Mouse (Mus musculus) forebrain, embryonic 12.5 days (tissue): ENCODE results near the gene Mrm3. TPM values are rescaled to one million over a fixed set of nuclear protein-coding genes. Genes with fewer than 3 reads are reported as not detected.

ENCODE experiments used
- ATAC-seq: fragments of 200-750 bp; cut with Nextera tagmentation; 2 replicates; pipeline ENCODE4 v1.8.0; 2017; ENCODE audit warnings: moderate TSS enrichment; ENCODE audit not compliant: low FRiP score
- H3K27ac ChIP-seq: fragments of 300-500 bp; sonication (generic); 2 replicates; pipeline ENCODE4 v1.5.1; 2016; ENCODE audit warnings: mild to moderate bottlenecking
- H3K27me3 ChIP-seq: fragments of 300-500 bp; sonication (generic); 2 replicates; pipeline ENCODE4 v1.6.1; 2016; ENCODE audit warnings: mild to moderate bottlenecking
- H3K36me3 ChIP-seq: fragments of 300-500 bp; sonication (generic); replicated peaks from 2 replicates; pipeline ENCODE4 v1.6.1; 2016; ENCODE audit warnings: mild to moderate bottlenecking
- H3K4me1 ChIP-seq: fragments of 300-500 bp; sonication (generic); 2 replicates; pipeline ENCODE4 v1.6.1; 2016
- H3K4me2 ChIP-seq: fragments of 300-500 bp; sonication (generic); 2 replicates; pipeline ENCODE4 v1.6.1; 2016; ENCODE audit warnings: mild to moderate bottlenecking, moderate library complexity
- H3K4me3 ChIP-seq: fragments of 300-500 bp; sonication (generic); replicated peaks from 2 replicates; pipeline ENCODE4 v1.5.1; 2016; ENCODE audit warnings: mild to moderate bottlenecking
- H3K9ac ChIP-seq: fragments of 300-500 bp; sonication (generic); 2 replicates; pipeline ENCODE4 v1.6.1; 2016; ENCODE audit warnings: mild to moderate bottlenecking
- H3K9me3 ChIP-seq: fragments of 300-500 bp; sonication (generic); 2 replicates; pipeline ENCODE4 v1.6.1; 2016
- WGBS: fragments of 180-500 bp; shearing (Covaris S2); methylation state at CpG from one replicate; pipeline ENCODE4 v1.1.7; 2016; 5-methylcytosine and 5-hydroxymethylcytosine counted together
- polyA plus RNA-seq: library from polyadenylated mRNA; unstranded; fragments of >200 nt; fragmentation: Nextera tagmentation; extraction: Ambion mirVana; gene quantifications from 2 replicates; pipeline ENCODE4 v1.2.1, GENCODE M21; 2016

Mrm3 gene
- polyA plus RNA-seq, 1 experiment from 2014 or later, result 20.0 TPM

GRCm38 (mm10) chr11:76216681-76217389 lies 26.7 kb upstream of the Mrm3 start:
- H3K9ac ChIP-seq, result peak overlapping the region; percentile 91
- H3K27me3 ChIP-seq, result no peaks in the 10 kb centered on the region
- no peaks in the 10 kb centered on the region for H3K9me3 ChIP-seq
- H3K36me3 ChIP-seq, result peaks cover 27% of the 10 kb centered on the region
- peak overlapping the region; percentile 73 for H3K4me2 ChIP-seq
- peak overlapping the region; percentile 67 for H3K4me3 ChIP-seq
- peak; percentile 31 for ATAC-seq
- H3K27ac ChIP-seq, result peak overlapping the region; percentile 89
- peaks cover 15% of the 10 kb centered on the region for H3K4me1 ChIP-seq
- WGBS, result 2% methylated on average over 33 of the region's 33 CpGs

GRCm38 (mm10) chr11:76217390-76217800 lies 26.1 kb upstream of the Mrm3 start, which contains the start of the genes Dbil5 and Gemin4:
Gene Dbil5 (plus strand): TSS chr11:76217608.
Gene Gemin4 (minus strand): TSS chr11:76217664.
- peak within 1 kb of the TSS; percentile 91 for H3K9ac ChIP-seq
- under 1% methylated on average over 35 of the region's 35 CpGs for whole genome bisulfite sequencing
- H3K27me3 ChIP-seq, result no peaks in the 10 kb centered on the region
- H3K4me2 ChIP-seq, result peak within 1 kb of the TSS; percentile 73
- no peaks in the 10 kb centered on the region for H3K9me3 ChIP-seq
- H3K4me1 ChIP-seq, result peaks cover 15% of the 10 kb centered on the region
- H3K27ac ChIP-seq, result peak within 1 kb of the TSS; percentile 89
- ATAC-seq, result peak; percentile 97
- peak within 1 kb of the TSS; percentile 67 for H3K4me3 ChIP-seq
- peaks cover 26% of the 10 kb centered on the region for H3K36me3 ChIP-seq

- H3K27me3 ChIP-seq, result no peaks in the 10 kb centered on the region
- no peak overlapping the region for H3K9ac ChIP-seq
- no peak overlapping the region for H3K4me2 ChIP-seq
- H3K4me3 ChIP-seq, result no peak overlapping the region
- H3K36me3 ChIP-seq, result peaks cover 31% of the 10 kb centered on the region
- H3K4me1 ChIP-seq, result no peaks in the 10 kb centered on the region
- no peaks in the 10 kb centered on the region for H3K9me3 ChIP-seq
- ATAC-seq, result no peak
- WGBS, result 95% methylated on average over 5 of the region's 5 CpGs
- no peak overlapping the region for H3K27ac ChIP-seq
Observed at GRCm38 (mm10) chr11:76224631-76225030, 18.9 kb upstream of the Mrm3 start.

- Histone ChIP-seq H3K4me3 (no peak overlapping the region), H3K4me1 (no peaks in the 10 kb centered on the region), H3K9me3 (no peaks in the 10 kb centered on the region), H3K9ac (no peak overlapping the region), H3K36me3 (peaks cover 31% of the 10 kb centered on the region), H3K27me3 (no peaks in the 10 kb centered on the region), H3K27ac (no peak overlapping the region), H3K4me2 (no peak overlapping the region)
- ATAC-seq, result no peak
Observed at GRCm38 (mm10) chr11:76225051-76225450, 18.5 kb upstream of the Mrm3 start.

GRCm38 (mm10) chr11:76236136-76236535 lies 7.4 kb upstream of the Mrm3 start:
- 95% methylated on average over 3 of the region's 3 CpGs for WGBS

GRCm38 (mm10) chr11:76239750-76240149 lies 3.8 kb upstream of the Mrm3 start:
- Histone ChIP-seq H3K9ac (no peak overlapping the region), H3K27me3 (no peaks in the 10 kb centered on the region), H3K4me2 (no peak overlapping the region), H3K27ac (no peak overlapping the region), H3K4me3 (no peak overlapping the region), H3K36me3 (peaks cover 31% of the 10 kb centered on the region), H3K9me3 (no peaks in the 10 kb centered on the region), H3K4me1 (peaks cover 18% of the 10 kb centered on the region)
- no peak for ATAC-seq
- WGBS, result 96% methylated on average over 2 of the region's 2 CpGs

More at GRCm38 (mm10) chr11:76236136-76236535, 7.4 kb upstream of the Mrm3 start:
- no peak for ATAC-seq
- H3K9me3 ChIP-seq, result no peaks in the 10 kb centered on the region
- no peaks in the 10 kb centered on the region for H3K27me3 ChIP-seq
- no peaks in the 10 kb centered on the region; the same call in 1 of the 2 replicates for H3K4me1 ChIP-seq
- H3K27ac ChIP-seq, result no peak overlapping the region
- H3K9ac ChIP-seq, result no peak overlapping the region
- peaks cover 62% of the 10 kb centered on the region for H3K36me3 ChIP-seq
- H3K4me3 ChIP-seq, result no peak overlapping the region
- H3K4me2 ChIP-seq, result no peak overlapping the region

GRCm38 (mm10) chr11:76243811-76244546 lies 464 bp downstream of the Mrm3 start:
- Histone ChIP-seq H3K36me3 (peaks cover 23% of the 10 kb centered on the region), H3K9ac (peak overlapping the region; percentile 76), H3K4me1 (peaks cover 21% of the 10 kb centered on the region), H3K4me2 (peak overlapping the region; percentile 88), H3K27ac (peak overlapping the region; percentile 72; the same call in 1 of the 2 replicates), H3K9me3 (no peaks in the 10 kb centered on the region), H3K27me3 (no peaks in the 10 kb centered on the region), H3K4me3 (peak overlapping the region; percentile 73)
- 3% methylated on average over 34 of the region's 34 CpGs for WGBS
- no peak; the same call in 1 of the 2 replicates for ATAC-seq

GRCm38 (mm10) chr11:76246439-76246838 lies 2.9 kb downstream of the Mrm3 start:
- no peak overlapping the region for H3K27ac ChIP-seq
- H3K4me1 ChIP-seq, result peaks cover 19% of the 10 kb centered on the region
- ATAC-seq, result no peak
- H3K9ac ChIP-seq, result no peak overlapping the region
- H3K4me3 ChIP-seq, result no peak overlapping the region
- H3K4me2 ChIP-seq, result no peak overlapping the region
- no peaks in the 10 kb centered on the region for H3K9me3 ChIP-seq
- no peaks in the 10 kb centered on the region for H3K27me3 ChIP-seq
- peaks cover 32% of the 10 kb centered on the region for H3K36me3 ChIP-seq

GRCm38 (mm10) chr11:76247239-76247638 lies 3.7 kb downstream of the Mrm3 start:
- Histone ChIP-seq H3K27ac (no peak overlapping the region), H3K4me3 (no peak overlapping the region), H3K4me2 (no peak overlapping the region), H3K4me1 (peaks cover 18% of the 10 kb centered on the region), H3K27me3 (no peaks in the 10 kb centered on the region), H3K9ac (no peak overlapping the region), H3K9me3 (no peaks in the 10 kb centered on the region), H3K36me3 (peaks cover 32% of the 10 kb centered on the region)
- 53% methylated on average over 2 of the region's 2 CpGs for WGBS
- no peak for ATAC-seq

GRCm38 (mm10) chr11:76252036-76252435 lies 8.5 kb downstream of the Mrm3 start:
- Histone ChIP-seq H3K27ac (no peak overlapping the region), H3K4me3 (no peak overlapping the region), H3K36me3 (peaks cover 31% of the 10 kb centered on the region), H3K27me3 (no peaks in the 10 kb centered on the region), H3K4me1 (peaks cover 12% of the 10 kb centered on the region; the same call in 1 of the 2 replicates), H3K9me3 (no peaks in the 10 kb centered on the region), H3K9ac (no peak overlapping the region), H3K4me2 (no peak overlapping the region)
- WGBS, result 65% methylated on average over 3 of the region's 3 CpGs
- no peak for ATAC-seq

- Histone ChIP-seq H3K4me2 (no peak overlapping the region), H3K9me3 (no peaks in the 10 kb centered on the region), H3K9ac (no peak overlapping the region), H3K4me3 (no peak overlapping the region), H3K4me1 (peaks cover 12% of the 10 kb centered on the region; the same call in 1 of the 2 replicates), H3K27ac (no peak overlapping the region), H3K27me3 (no peaks in the 10 kb centered on the region), H3K36me3 (peaks cover 39% of the 10 kb centered on the region)
- peak; percentile 87 for ATAC-seq
- WGBS, result 60% methylated on average over 5 of the region's 5 CpGs
Observed at GRCm38 (mm10) chr11:76253145-76253917, 9.8 kb downstream of the Mrm3 start.

- Histone ChIP-seq H3K9ac (no peak overlapping the region), H3K4me2 (no peak overlapping the region; the same call in 1 of the 2 replicates), H3K4me3 (no peak overlapping the region), H3K27ac (0 out of 2 replicates have a peak overlapping the region, but pooled peaks have one; percentile 25), H3K9me3 (no peaks in the 10 kb centered on the region), H3K4me1 (peaks cover 12% of the 10 kb centered on the region; the same call in 1 of the 2 replicates), H3K27me3 (no peaks in the 10 kb centered on the region), H3K36me3 (peaks cover 33% of the 10 kb centered on the region)
- WGBS, result 86% methylated on average over 4 of the region's 4 CpGs
- ATAC-seq, result no peak
Observed at GRCm38 (mm10) chr11:76253918-76254264, 10.4 kb downstream of the Mrm3 start.
